Mouse (Mus musculus) embryonic facial prominence, embryonic 11.5 days (tissue): ENCODE data around the gene Kat2a. TPM values are rescaled to one million over a fixed set of nuclear protein-coding genes. Genes with fewer than 3 reads are reported as not detected.
A peak's percentile ranks its signal among the peaks of the same experiment; 100 is the strongest.

Experiments
- ATAC-seq: fragments of 200-750 bp; cut with Nextera tagmentation; replicated peaks from 2 replicates; pipeline ENCODE4 v1.8.0; 2017; ENCODE audit warnings: low read depth; ENCODE audit not compliant: insufficient number of reproducible peaks, low FRiP score, low TSS enrichment
- DNase-seq: peaks from one replicate; pipeline ENCODE4 v3.0.0-alpha.2; 2015; ENCODE audit warnings: low spot score
- H3K27ac ChIP-seq: fragments of 300-500 bp; sonication (generic); replicated peaks from 2 replicates; pipeline ENCODE4 v1.5.1; 2014; ENCODE audit warnings: mild to moderate bottlenecking, low read depth, low read length, control low read depth
- H3K27me3 ChIP-seq: fragments of 300-500 bp; sonication (generic); 2 replicates; pipeline ENCODE4 v1.6.1; 2014; ENCODE audit warnings: mild to moderate bottlenecking, low read length, moderate library complexity, mixed read lengths; ENCODE audit not compliant: control insufficient read depth, insufficient read depth
- H3K36me3 ChIP-seq: fragments of 300-500 bp; sonication (generic); replicated peaks from 2 replicates; pipeline ENCODE4 v1.6.1; 2014; ENCODE audit warnings: low read depth, mild to moderate bottlenecking, low read length, moderate library complexity, mixed read lengths; ENCODE audit not compliant: control insufficient read depth, insufficient read depth
- H3K4me1 ChIP-seq: fragments of 300-500 bp; sonication (generic); 2 replicates; pipeline ENCODE4 v1.6.1; 2014; ENCODE audit warnings: low read length, mixed read lengths; ENCODE audit not compliant: control insufficient read depth, insufficient read depth
- H3K4me2 ChIP-seq: fragments of 300-500 bp; sonication (generic); 2 replicates; pipeline ENCODE4 v1.6.1; 2014; ENCODE audit warnings: low read depth, mild to moderate bottlenecking, control low read depth, low read length, moderate library complexity
- H3K4me3 ChIP-seq: fragments of 300-500 bp; sonication (generic); 2 replicates; pipeline ENCODE4 v1.5.1; 2014; ENCODE audit warnings: low read depth, low read length, control low read depth
- H3K9ac ChIP-seq: fragments of 300-500 bp; sonication (generic); replicated peaks from 2 replicates; pipeline ENCODE4 v1.6.1; 2014; ENCODE audit warnings: mild to moderate bottlenecking, control low read depth, low read length
- H3K9me3 ChIP-seq: fragments of 300-500 bp; sonication (generic); replicated peaks from 2 replicates; pipeline ENCODE4 v1.6.1; 2016; ENCODE audit warnings: mild to moderate bottlenecking, low read length, inconsistent platforms, mixed read lengths; ENCODE audit not compliant: control insufficient read depth
- WGBS: fragments of 180-500 bp; shearing (Covaris S2); extraction: QIAGEN DNeasy Blood & Tissue Kit; methylation state at CpG from one replicate; pipeline ENCODE4 v1.1.7; 2014; 5-methylcytosine and 5-hydroxymethylcytosine counted together
- polyA plus RNA-seq: library from polyadenylated mRNA; unstranded; fragments of >200 nt; fragmentation: Nextera tagmentation; extraction: Ambion mirVana; gene quantifications from 2 replicates; pipeline ENCODE4 v1.2.1, GENCODE M21; 2014

Gene Kat2a
- polyA plus RNA-seq, 1 experiment from 2014 or later: 49.9 TPM

DNA sequence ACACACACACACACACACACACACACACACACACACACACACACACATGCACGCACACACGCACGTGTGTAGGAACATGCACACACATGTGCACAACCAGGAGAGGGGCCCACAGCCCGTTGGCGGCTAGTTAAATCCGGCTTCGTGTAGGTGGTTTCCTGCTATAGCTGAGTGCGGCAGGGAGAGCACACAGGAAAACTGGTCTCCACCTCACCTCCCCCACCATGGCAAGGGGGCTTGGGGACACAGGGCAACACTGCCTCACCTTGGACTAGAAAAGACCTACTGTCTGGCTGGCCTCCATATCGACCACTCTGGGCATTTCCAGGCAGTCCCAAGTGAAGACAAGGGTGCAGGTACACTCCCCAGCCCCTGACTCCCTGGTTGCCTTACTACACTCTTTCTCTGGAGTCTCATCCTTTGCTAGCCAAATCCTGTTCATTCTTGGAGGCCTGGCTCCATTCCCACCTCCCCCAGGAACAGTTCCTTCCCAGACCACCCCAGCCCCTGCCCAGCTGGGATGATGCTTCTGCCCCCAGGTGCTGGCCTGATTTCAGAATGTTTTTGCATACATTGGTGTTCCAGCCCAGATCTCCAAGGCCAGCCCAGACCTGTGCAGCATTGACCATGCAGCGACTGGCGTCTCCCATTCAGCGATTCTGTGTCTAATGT, 41.9 kb upstream of the Kat2a start:
- Histone ChIP-seq H3K27me3 (peaks cover 6% of the 10 kb centered on the region), H3K4me3 (no peak overlapping the region), H3K4me2 (no peak overlapping the region), H3K9ac (no peak overlapping the region), H3K9me3 (no peaks in the 10 kb centered on the region), H3K4me1 (0 out of 2 replicates have a peak, but pooled peaks cover 3% of the 10 kb centered on the region), H3K36me3 (no peaks in the 10 kb centered on the region), H3K27ac (no peak overlapping the region)
- ATAC-seq (no peak), DNase-seq (no peak)
- 89% methylated on average over 12 of the region's 12 CpGs for WGBS

DNA sequence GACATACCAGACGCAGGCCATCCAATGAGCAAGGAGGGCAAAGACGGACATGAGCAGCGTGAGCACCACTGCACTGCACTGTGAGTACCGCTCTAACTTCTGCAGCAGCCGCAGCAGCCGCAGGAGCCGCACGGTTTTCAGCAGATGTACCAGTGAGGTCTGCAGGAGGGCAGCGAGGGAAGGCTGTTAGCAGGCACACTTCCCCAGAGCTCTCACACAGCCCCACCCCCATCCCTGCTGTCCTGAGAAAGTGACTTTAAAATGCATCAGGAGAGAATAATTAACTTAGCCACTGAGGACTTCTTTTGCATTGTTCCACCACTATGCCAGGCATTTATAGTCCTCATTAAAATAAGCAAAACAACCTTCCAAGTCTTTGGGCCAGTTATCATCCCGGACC, 40.0 kb upstream of the Kat2a start:
- Histone ChIP-seq H3K27ac (no peak overlapping the region), H3K4me3 (no peak overlapping the region), H3K9me3 (no peaks in the 10 kb centered on the region), H3K4me1 (no peaks in the 10 kb centered on the region), H3K27me3 (no peaks in the 10 kb centered on the region), H3K4me2 (no peak overlapping the region), H3K36me3 (no peaks in the 10 kb centered on the region), H3K9ac (no peak overlapping the region)
- no peak for ATAC-seq
- 38% methylated on average over 10 of the region's 10 CpGs for WGBS
- no peak for DNase-seq

GRCm38 (mm10) chr11:100750127-100750526, 37.9 kb upstream of the Kat2a start:
- no peak overlapping the region for H3K4me2 ChIP-seq
- WGBS: 90% methylated on average over 16 of the region's 16 CpGs
- H3K4me3 ChIP-seq: no peak overlapping the region
- DNase-seq (no peak), ATAC-seq (no peak)
- H3K9me3 ChIP-seq: no peaks in the 10 kb centered on the region
- no peaks in the 10 kb centered on the region for H3K27me3 ChIP-seq
- H3K9ac ChIP-seq: no peak overlapping the region
- H3K27ac ChIP-seq: no peak overlapping the region
- H3K4me1 ChIP-seq: no peaks in the 10 kb centered on the region
- H3K36me3 ChIP-seq: no peaks in the 10 kb centered on the region

DNA sequence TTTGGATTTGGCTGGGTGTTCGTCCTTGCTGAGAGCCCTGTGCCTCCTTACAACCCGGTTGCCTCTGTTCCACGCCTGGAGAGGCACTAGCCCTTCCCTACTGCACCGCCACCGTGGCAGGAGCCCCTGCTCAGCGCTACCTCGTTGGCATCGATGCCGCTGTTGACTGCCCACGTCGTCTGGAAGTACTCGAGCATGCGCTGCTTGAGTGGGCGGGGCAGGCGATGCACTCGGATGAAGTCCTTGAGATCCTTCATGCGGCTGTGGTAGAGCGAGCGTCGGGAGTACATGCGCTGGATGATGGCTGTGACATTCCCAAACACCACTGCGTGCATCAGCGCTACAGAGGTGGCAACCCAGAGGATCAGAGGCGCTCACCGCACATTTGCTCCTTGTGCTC, 37.2 kb upstream of the Kat2a start:
- 50% methylated on average over 25 of the region's 25 CpGs for WGBS
- DNase-seq (no peak), ATAC-seq (no peak)
- Histone ChIP-seq H3K27me3 (no peaks in the 10 kb centered on the region), H3K4me2 (no peak overlapping the region), H3K9ac (no peak overlapping the region), H3K27ac (no peak overlapping the region), H3K36me3 (no peaks in the 10 kb centered on the region), H3K9me3 (no peaks in the 10 kb centered on the region), H3K4me3 (no peak overlapping the region), H3K4me1 (no peaks in the 10 kb centered on the region)

- no peak for DNase-seq
- H3K27me3 ChIP-seq: no peaks in the 10 kb centered on the region
- WGBS: 72% methylated on average over 4 of the region's 4 CpGs
Measured at GRCm38 (mm10) chr11:100748620-100749019, 36.4 kb upstream of the Kat2a start.

GRCm38 (mm10) chr11:100747114-100747513, 34.8 kb upstream of the Kat2a start:
- no peaks in the 10 kb centered on the region for H3K27me3 ChIP-seq
- no peak overlapping the region for H3K27ac ChIP-seq
- 72% methylated on average over 5 of the region's 5 CpGs for WGBS
- ATAC-seq: no peak
- no peaks in the 10 kb centered on the region for H3K9me3 ChIP-seq
- H3K4me1 ChIP-seq: no peaks in the 10 kb centered on the region
- DNase-seq: no peak
- H3K4me3 ChIP-seq: no peak overlapping the region
- no peak overlapping the region for H3K9ac ChIP-seq
- no peaks in the 10 kb centered on the region for H3K36me3 ChIP-seq
- no peak overlapping the region for H3K4me2 ChIP-seq

More at GRCm38 (mm10) chr11:100748620-100749019, 36.4 kb upstream of the Kat2a start:
- Histone ChIP-seq H3K4me1 (no peaks in the 10 kb centered on the region), H3K4me2 (no peak overlapping the region), H3K9me3 (no peaks in the 10 kb centered on the region), H3K36me3 (no peaks in the 10 kb centered on the region), H3K4me3 (no peak overlapping the region), H3K27ac (no peak overlapping the region), H3K9ac (no peak overlapping the region)
- no peak for ATAC-seq

GRCm38 (mm10) chr11:100746546-100746945, 34.3 kb upstream of the Kat2a start:
- ATAC-seq (no peak), DNase-seq (no peak)
- H3K4me2 ChIP-seq: no peak overlapping the region
- H3K9me3 ChIP-seq: no peaks in the 10 kb centered on the region
- no peaks in the 10 kb centered on the region for H3K36me3 ChIP-seq
- no peak overlapping the region for H3K4me3 ChIP-seq
- no peak overlapping the region for H3K9ac ChIP-seq
- H3K4me1 ChIP-seq: no peaks in the 10 kb centered on the region
- H3K27me3 ChIP-seq: no peaks in the 10 kb centered on the region
- H3K27ac ChIP-seq: no peak overlapping the region
- WGBS: 74% methylated on average over 10 of the region's 10 CpGs

- ATAC-seq: no peak
- DNase-seq: peak; percentile 71
- WGBS: 14% methylated on average over 6 of the region's 6 CpGs
- no peaks in the 10 kb centered on the region for H3K27me3 ChIP-seq
- H3K27ac ChIP-seq: no peak overlapping the region
- H3K9me3 ChIP-seq: no peaks in the 10 kb centered on the region
- no peak overlapping the region for H3K4me2 ChIP-seq
- no peaks in the 10 kb centered on the region for H3K4me1 ChIP-seq
- H3K36me3 ChIP-seq: no peaks in the 10 kb centered on the region
- H3K4me3 ChIP-seq: no peak overlapping the region
- H3K9ac ChIP-seq: no peak overlapping the region
Measured at GRCm38 (mm10) chr11:100745085-100745484, 32.8 kb upstream of the Kat2a start.
